Mouse (Mus musculus) cerebellum, adult (tissue): ENCODE measurements around the gene Aar2.

Experiments
- ATAC-seq: cut with Nextera tagmentation; 2 replicates; pipeline ENCODE4 v1.9.2; 2017; ENCODE audit warnings: mild to moderate bottlenecking, moderate library complexity, mixed read lengths; ENCODE audit not compliant: insufficient number of reproducible peaks, low FRiP score, low TSS enrichment

Gene Aar2

DNA sequence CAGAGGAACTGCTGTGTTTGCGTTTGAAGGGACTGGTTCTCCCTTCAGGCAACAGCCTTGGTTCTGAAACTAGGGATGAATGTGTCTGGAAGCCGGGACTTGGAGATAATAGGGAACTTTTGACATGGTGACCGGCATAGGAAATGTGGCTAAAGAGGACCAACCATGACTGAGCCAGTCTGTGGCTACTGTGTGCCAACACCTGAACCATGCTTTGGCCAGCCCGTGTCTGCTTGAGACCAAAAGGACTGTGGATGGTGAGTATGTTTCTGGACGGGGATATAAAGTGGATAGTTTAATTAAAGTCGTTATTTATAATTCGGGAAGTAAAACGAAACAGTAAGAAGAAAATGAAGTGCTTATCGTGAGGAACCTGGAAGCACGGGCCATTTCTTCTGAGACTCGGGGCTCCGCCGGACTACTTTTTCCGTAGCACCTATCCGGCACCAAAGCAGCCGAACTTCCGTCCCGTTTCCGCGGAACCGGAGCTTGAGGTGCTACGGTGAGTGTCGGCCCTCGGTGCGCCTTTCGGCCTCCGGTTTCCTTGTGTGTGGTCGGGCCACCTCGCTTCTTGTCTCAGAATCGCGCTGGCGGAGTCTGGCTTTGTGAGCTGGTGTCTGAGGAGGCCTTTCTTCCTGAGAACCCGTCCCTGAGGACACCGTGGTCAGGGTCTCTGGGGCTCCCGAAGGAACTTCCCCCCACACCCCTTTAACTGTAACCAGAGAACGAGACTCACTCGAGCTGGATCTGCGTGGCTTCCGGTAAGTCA lies at the start of gene Aar2:
Aar2 (plus strand) TSS at position 462 of the 769 bp plus-strand sequence.
- ATAC-seq: peak; percentile 45; the same call in 1 of the 2 replicates

DNA sequence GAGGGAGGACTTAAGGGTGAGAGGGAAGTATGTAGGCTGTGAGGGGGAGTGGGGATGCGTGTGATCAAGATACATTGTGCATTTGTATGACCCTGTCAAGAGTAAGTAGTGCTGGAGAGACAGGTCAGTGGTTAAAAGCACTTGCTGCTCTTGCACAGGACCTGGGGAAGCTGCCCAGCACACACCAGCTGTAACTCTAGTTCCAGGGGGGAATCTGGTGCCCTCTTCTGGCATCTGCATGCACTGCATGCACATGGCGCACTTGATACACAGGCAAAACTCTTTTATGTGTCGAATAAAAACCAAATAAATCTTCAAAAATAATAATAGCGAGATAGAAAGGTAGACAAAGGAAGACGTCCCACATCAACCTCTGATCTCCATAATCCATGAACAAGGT lies 49.5 kb upstream of the Aar2 start:
- ATAC-seq: no peak

DNA sequence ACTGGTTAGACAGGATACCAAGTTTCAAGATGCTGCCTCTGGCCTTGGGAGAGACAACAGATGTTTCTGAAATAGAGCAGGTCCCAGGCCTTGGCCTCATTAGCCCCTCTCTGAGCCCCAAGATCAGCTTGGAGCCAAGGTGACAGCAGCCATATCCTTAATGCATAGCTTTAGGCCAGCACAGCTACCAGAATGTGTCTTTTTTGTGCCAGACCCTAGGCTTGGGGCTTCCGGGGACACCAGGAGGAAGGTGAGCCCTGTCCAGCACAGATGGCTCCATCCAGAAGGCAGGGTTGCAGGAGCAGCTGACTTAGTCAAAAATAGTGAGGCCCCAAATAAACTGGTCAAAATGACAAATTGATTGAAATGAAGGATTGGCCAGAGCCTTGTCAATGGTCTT lies 46.4 kb upstream of the Aar2 start:
- no peak for ATAC-seq

DNA sequence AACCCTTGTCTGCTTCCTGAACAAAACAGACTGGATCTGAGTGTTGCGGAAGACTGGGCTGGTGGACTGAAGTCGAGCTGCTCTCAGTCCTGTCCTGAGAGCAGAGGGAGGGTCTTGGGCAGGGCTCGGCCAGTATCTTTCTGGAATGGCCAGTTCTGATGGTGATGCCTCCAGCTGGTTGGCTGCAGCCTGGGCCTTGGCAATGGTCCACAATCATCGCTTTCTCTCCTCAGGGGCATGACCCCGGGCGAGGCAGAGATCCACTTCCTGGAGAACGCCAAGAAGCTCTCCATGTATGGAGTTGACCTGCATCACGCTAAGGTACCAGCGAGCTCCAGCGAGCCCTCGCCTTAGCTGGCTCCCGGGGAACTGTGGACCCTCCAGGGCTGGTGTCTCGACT lies 41.9 kb upstream of the Aar2 start:
- ATAC-seq: no peak

DNA sequence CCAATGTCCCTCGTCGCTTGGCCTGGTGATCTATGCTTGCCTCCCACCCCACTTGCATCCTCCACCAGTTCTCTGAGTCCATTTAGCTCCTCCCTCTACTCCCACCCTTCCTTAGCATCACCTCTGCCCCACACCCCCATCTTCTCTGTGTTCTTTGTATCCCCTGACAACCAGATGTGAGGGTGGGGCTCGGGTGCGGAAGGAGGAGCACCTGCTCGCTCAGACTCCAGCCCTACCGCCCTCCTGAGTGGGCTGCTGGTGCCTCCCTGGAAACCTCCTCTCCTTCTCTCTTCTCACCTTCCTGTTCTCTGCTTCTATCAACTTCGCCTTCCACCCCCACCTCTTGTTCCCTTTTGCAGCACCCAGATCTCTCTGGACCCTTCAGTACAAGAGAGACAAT lies 35.4 kb upstream of the Aar2 start:
- no peak for ATAC-seq

DNA sequence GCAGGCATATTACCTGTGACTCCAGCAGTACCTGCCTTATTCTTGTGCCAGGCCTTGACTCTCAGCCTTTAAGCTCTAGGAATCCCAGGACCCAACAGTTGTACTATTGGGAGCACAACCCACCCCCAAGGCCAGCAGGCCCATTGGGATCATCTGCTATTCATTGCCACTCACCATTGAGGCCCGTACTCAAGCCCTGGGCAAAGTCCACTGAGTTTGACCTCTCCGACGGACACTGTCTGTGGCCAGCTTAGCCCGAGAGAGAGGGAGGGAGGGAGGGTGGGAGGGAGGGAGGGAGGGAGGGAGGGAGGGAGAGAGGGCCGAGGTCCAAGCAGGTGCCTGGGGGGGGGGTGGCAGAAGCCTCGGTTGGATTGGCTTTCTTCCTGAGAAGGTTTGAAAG lies 34.8 kb upstream of the Aar2 start:
- no peak for ATAC-seq

DNA sequence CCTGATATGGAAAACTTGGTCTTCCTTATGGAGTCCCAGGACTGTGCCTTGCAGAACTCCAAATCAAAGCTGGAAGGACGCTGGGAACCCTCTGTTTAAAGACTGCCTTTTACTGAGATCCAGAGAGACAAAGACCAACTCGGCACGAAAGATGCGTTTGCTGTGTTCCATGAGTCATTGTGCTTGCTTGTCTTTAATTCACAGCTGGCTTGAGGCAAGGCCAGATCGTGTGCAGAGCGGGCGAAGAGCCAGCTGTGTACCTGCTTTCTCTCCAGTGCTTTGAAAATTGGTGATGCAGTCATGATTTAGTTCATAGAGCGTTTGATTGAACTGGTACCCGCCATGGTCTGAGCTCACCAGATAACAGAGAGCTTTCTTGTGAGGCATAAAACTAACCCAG lies 32.3 kb upstream of the Aar2 start:
- no peak for ATAC-seq

DNA sequence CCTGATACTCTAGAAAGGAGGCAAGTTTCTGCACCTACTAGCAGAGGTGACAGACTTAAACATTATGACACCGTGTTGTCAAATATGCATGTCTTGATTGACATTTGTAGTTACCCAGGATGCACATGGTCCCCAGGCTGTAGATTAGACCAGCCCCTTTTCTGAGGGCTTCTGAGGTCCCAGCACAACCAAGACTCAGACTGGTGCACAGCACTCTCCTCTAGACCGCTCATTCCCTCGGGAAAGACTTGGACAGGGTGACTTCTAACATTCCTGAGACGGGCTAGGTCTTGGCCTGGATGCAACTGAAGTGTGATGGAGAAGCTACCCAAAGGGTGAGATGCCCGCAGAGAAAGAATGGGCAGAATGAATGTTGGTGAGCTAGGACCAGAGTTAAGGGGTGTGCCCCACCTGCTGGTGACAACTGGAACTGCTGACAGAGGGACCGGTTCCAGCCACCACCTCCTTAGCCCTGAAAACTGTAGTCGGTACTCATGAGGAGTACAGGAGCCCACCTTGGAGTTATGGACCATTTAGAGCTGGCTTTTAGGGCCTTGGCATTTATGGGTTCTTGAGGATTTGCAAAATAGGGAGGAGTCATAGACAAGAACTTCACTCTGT lies 31.7 kb upstream of the Aar2 start:
- peak; percentile 26; the same call in 1 of the 2 replicates for ATAC-seq

DNA sequence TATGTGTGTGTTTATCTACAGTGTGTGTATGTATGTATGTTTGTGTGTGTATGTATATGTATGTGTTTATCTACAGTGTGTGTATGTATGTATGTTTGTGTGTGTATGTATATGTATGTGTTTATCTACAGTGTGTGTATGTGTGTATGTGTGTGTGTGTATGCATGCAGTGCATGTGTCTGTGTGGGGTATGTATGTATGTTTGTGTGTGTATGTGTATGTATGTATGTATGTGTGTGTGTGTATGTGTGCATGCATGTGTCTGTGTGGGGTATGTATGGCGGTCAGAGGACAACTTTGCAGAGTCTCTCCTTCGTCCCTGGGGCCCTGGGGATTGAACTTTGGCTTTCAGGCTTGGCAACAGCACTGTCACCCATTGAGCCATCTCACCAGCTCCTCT lies 30.7 kb upstream of the Aar2 start:
- ATAC-seq: 0 out of 2 replicates have a peak, but pooled peaks have one; percentile 62

DNA sequence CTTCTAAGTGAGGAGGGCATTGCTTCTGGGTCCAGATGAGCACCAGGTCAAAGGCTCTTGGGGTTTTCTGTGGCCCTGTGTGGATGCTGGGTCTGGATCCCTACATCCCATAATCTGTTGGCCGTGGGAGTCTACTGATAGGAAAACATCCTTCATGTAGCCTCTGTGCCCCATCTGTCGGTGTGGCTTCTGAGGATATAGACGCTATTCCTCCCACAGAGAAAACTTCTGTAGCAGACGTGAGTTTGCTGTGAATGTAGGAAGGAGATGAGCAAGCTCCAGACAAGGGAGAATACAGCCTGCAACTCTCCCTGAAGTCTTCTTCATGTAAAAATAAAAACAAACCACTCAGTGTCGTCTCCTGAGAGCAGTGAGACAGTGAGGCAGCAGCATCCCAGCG lies 29.1 kb upstream of the Aar2 start:
- ATAC-seq: no peak

DNA sequence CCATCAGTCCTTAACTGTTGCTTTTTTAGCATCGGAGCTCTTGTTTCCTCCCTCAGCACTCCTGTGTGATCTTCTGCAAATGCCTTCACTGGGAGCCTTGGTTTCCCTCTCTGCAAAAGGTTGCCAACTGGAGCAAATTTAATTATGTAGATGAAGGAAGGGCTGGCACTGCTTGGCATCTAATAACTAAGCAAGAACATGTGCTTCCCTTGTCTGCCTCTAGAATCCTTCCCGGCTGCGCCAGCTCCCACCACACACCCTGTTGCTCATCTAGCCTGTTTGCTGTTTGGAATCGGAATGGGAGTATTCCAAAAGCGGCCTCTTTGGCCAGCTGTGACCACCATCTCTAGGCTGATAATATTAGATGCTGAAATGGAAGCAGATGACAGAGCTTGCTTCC lies 27.8 kb upstream of the Aar2 start:
- no peak for ATAC-seq

DNA sequence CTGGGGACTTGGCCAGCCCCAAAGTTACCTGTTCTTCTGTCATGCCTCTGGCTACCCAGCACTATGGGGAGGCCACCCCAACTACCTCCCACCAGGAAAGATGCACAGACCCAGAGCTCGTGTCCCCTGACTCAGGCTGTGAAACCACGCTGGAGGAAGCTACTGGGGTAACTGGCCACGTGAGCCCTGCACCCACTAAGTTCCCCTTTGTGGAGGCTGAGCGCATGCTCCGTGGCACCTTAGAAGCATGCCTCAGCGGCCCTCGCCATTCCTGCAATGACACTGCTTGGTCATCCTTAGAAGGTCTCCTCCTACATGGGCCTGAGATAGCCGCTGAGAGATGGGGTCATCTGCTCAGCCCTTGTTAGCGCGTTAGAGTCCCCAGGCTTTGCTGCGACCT lies 24.4 kb upstream of the Aar2 start:
- no peak for ATAC-seq

DNA sequence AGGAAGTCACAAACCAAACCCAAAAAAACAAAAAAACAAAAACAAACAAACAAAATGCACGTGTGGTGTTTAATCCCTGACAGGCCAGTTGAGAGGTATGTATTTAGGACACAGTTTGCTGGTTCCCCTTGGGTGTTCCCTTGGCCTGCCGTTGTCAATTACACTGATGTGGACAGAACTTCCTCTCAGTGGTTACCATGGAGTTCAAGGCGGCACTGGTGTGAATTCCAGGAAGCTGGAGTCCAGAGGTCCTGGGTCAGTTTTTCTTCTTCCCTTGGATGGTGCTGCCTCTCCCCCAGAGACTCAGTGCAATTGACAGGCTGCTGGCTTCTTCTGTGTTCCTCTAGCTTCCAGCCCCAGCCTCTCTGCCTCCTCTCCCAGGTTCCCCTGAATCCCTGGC lies 23.3 kb upstream of the Aar2 start:
- ATAC-seq: no peak

DNA sequence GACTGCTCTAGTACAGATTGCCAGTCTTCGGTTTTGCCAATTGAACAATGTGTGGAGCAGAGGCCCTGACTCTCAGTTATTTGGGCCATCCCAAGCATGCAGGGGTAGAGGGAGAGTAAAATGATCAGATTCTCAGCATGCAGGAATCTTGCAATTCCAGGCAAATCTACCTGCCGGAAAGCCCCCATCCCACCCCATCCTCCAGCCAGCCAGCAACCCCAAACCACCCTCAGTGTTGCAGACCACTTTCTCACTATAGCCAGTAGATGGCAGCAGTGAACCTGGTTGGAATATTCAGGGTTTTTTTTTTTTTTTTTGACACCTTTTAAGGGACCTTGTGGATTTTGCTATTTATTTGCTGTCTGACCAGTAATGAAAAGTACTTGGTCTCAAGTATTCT lies 17.7 kb upstream of the Aar2 start:
- ATAC-seq: no peak

DNA sequence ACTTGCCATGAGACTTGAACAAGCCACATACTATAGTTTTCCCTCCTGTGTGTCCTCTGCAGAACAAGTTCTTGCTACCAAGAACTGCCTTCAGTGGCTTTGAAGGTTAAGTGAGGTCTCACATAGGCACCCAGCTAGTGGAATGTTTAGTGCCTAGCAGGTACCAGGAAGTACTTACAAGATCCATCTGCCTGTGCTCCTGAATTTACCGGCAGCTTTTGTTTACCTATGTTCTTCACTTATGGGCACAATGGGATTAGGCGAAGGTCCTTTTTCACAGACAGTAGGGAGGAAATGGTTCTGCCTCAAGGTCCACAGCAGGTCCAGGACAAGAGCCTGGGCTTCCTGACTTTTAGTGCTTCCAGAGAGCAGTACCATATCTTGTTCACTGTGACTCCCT lies 14.2 kb upstream of the Aar2 start:
- ATAC-seq: no peak

DNA sequence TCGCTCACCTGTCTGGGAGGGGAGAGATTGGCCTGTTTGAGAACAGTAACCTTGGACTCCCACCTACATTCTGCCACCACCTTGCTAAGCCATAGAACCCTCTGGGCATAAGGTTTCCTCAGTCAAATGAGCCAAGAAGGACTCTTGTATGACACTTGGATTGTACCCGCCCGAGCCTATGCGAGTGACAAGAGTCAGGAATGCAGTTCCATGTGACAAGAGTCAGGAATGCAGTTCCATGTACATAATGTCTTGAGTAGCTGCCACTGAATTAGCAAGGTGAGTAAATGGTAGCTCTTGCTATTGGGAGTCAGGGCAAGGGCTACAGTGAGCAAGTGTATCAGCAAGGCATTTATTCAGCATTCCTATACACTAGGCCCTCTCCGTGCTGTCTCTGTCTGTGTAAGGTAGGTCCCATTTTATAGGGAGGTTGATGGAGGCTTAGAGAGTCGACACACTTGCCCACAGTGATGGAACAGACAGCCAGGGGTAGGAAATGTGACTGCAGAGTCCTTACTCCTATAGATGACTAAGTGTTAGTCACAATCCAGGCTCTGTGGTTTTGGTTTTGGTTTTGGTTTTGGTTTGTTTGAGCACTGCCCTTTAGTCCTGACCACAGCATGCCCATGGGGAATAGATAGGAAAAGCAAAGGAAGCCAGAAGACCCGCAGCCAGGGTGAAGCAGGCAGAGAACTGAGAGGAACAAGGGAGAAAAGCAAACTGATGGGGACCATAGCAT lies 8.4 kb upstream of the Aar2 start:
- no peak for ATAC-seq

DNA sequence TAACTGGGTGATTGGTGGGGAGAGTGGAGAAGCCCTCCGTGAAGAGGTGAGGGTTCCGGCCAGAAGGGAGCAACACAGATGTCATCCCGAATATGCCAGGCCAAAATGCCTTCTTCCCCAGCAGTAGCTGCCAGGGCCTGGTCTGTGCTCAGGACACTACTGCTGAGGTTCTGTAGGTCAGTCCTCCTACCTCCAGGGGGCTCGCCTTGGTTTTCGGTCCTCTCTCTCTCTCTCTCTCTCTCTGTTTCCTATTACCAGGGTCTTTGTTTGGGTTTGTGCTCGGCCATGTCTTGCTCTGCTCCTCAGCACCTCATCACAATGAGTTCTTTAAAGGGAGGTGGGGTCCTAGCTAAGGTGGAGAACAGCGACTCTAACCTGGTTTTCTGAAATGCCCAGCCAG lies 6.4 kb upstream of the Aar2 start:
- ATAC-seq: no peak

DNA sequence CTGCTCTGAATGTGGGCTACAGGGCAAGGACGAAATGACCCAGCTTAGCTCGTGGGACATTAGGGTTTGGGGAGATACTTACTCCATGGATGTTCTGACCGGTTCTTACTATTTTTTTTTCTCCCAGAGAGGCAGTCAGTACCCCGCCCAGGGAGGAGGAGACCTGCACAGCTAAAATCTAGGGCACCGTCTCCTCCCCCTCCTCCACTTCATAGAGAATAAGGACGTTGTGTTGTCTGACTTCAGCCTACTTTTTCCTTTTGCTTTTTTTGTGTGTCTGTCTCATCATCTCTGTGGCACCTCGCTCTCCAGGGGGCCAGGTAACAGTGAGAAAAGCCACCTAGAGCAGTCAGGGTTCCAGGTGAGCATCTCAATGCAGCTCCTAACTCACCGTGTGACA lies 5.0 kb upstream of the Aar2 start:
- ATAC-seq: no peak

DNA sequence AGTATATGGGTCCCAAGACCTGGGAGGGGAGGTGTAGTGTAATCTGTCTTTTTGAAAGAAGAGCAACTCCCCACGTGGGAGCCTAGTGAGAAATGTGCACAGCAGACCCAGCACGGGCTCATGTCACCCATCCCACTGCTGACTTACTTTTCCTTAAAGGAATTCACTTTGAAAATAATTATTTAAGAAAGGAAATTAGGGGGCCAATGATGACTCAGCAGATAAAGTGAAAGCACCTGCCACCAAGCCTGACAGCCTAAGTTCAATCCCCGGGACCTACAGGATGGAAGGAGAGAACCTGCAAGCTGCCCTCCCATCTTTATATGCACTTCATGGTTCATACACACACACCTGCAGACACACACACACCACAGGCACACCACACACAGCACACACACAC lies 3.6 kb upstream of the Aar2 start:
- no peak for ATAC-seq

DNA sequence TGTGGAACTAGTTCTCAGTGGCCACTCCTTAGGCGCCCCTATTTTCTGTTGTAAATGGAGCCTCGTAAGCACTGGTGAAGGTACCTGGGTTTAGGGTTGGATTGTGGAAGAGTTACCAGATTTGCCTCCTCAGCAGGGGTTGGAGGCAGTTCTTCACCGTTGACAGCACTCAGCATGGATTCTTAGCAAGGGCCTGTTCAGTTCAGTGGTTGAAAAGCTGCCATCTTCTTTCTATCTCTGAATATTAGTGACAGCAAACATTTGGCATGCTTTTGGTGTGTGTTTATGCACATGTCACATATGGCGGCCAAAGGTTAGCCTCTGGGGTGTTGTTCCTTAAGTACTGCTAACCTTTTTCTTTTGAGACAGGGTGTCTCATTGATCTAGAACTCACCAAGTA lies 5.0 kb downstream of the Aar2 start:
- ATAC-seq: no peak; the same call in 1 of the 2 replicates

DNA sequence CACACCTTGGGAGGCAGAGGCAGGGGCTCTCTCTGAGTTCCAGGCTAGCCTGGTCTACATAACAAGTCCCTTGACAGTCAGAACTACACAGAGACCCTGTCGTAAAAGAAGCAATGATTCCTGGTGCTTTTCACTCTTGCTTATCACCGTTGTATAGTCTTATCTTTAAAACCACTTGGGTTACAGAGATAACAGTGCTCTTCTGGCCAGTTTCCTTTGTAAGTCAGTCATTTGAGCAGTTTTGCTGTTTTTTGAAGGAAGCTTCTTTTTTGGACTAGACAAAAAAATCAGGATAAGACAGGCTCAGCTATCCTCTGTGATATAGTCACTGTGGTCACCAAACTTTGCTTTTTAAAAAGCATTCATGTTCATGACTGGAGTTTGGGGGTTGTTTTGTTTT lies 14.4 kb downstream of the Aar2 start:
- ATAC-seq: no peak

DNA sequence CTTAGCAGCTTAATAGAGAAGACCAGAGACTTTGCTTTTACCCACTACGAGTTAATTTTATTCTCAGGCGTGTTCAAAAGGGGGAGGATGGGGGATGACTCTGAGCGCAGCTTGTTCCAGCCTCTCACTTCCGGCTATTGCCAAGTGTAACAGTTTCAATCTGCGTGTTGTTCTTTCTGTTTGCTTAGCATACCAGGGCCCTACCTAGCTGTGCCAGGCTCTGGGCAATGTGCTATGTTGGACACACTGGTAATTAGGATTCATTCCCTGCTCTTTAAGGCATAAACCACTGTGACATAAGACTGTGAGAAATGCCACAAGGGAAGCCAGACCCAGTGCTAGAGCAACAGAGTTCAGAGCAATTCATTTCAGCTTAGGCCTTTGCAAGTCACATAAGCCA lies 16.2 kb downstream of the Aar2 start:
- ATAC-seq: no peak
